Mouse (Mus musculus) liver, embryonic 14.5 days (tissue): ENCODE data around the gene Zfp934. TPM values are rescaled to one million over a fixed set of nuclear protein-coding genes. Genes with fewer than 3 reads are reported as not detected.
"Not testable (repeated sequence)": the region's sequence is repeated elsewhere in the genome, so short reads cannot be mapped to it uniquely, and the experiment has no call there.

Source experiments
- ATAC-seq: fragments of 200-750 bp; cut with Nextera tagmentation; 2 replicates; pipeline ENCODE4 v1.8.0; 2017; ENCODE audit warnings: moderate number of reproducible peaks, mild to moderate bottlenecking, moderate library complexity; ENCODE audit not compliant: insufficient read depth
- DNase-seq, 3 experiments: peaks; one replicate each; pipeline ENCODE4 v3.0.0-alpha.2; 2012 to 2013; ENCODE audit warnings: low read depth in 3 of 3, low spot score in 3 of 3
- H3K27ac ChIP-seq: fragments of 300-500 bp; sonication (generic); 2 replicates; pipeline ENCODE4 v1.5.1; 2014; ENCODE audit warnings: moderate library complexity, mild to moderate bottlenecking, control low read depth, inconsistent platforms
- H3K27me3 ChIP-seq: fragments of 300-500 bp; sonication (generic); 2 replicates; pipeline ENCODE4 v1.6.1; 2014; ENCODE audit warnings: mild to moderate bottlenecking, low read length, moderate library complexity; ENCODE audit not compliant: control insufficient read depth, insufficient read depth
- H3K36me3 ChIP-seq: fragments of 300-500 bp; sonication (generic); replicated peaks from 2 replicates; pipeline ENCODE4 v1.6.1; 2014; ENCODE audit warnings: low read depth; ENCODE audit not compliant: control insufficient read depth, insufficient read depth
- H3K4me1 ChIP-seq, 2 experiments: fragments of 200-500 bp in 1 of 2; fragments of 300-500 bp in 1 of 2; sonication (generic) in 1 of 2; replicated peaks; 2 replicates each; pipeline ENCODE4 v1.6.1; 2012 to 2014; ENCODE audit warnings: antibody characterized with exemption in 1 of 2, inconsistent platforms in 1 of 2, low read length in 1 of 2; ENCODE audit not compliant: control insufficient read depth in 2 of 2, insufficient read depth in 2 of 2
- H3K4me2 ChIP-seq: fragments of 300-500 bp; sonication (generic); 2 replicates; pipeline ENCODE4 v1.6.1; 2014; ENCODE audit warnings: low read depth, mild to moderate bottlenecking, control low read depth, moderate library complexity
- H3K4me3 ChIP-seq, 2 experiments: fragments of 200-500 bp in 1 of 2; fragments of 300-500 bp in 1 of 2; sonication (generic) in 1 of 2; 2 replicates each; pipeline ENCODE4 v1.5.1; 2012 to 2014; ENCODE audit warnings: low read depth in 2 of 2, low read length in 2 of 2, mild to moderate bottlenecking in 2 of 2, control low read depth in 1 of 2, inconsistent platforms in 1 of 2, moderate library complexity in 1 of 2; ENCODE audit not compliant: insufficient read depth in 1 of 2
- H3K9ac ChIP-seq: fragments of 300-500 bp; sonication (generic); replicated peaks from 2 replicates; pipeline ENCODE4 v1.6.1; 2014; ENCODE audit warnings: mild to moderate bottlenecking, control low read depth, moderate library complexity
- H3K9me3 ChIP-seq: fragments of 300-500 bp; sonication (generic); 2 replicates; pipeline ENCODE4 v1.6.1; 2016; ENCODE audit warnings: low read length, mixed read lengths; ENCODE audit not compliant: control insufficient read depth
- CTCF ChIP-seq: IDR thresholded peaks from 2 replicates; pipeline ENCODE4 v1.5.1; 2016; ENCODE audit warnings: antibody characterized with exemption, low read depth, control low read depth
- WGBS: fragments of 180-500 bp; shearing (Covaris S2); extraction: QIAGEN DNeasy Blood & Tissue Kit; methylation state at CpG from one replicate; pipeline ENCODE4 v1.1.7; 2014; ENCODE audit not compliant: insufficient replicate concordance; 5-methylcytosine and 5-hydroxymethylcytosine counted together
- microRNA-seq: library from miRNA; unstranded; fragments of <30 nt; microRNA quantifications from one replicate; pipeline ENCODE4, GENCODE M21; 2016
- polyA plus RNA-seq, 2 experiments: library from polyadenylated mRNA; depleted of rRNA in 1 of 2; stranded (reverse) in 1 of 2; unstranded in 1 of 2; fragments of >200 nt; fragmentation: Nextera tagmentation in 1 of 2; extraction: Ambion mirVana in 1 of 2; gene quantifications; 2 replicates each; pipeline versions ENCODE4 v1.2.1 to v1.2.3; 2012 to 2014

Gene Zfp934
- polyA plus RNA-seq, 2 experiments: 3.7 to 5.3 TPM

- H3K4me3 ChIP-seq, H3K27me3 ChIP-seq, H3K4me2 ChIP-seq, H3K9ac ChIP-seq, H3K36me3 ChIP-seq, H3K4me1 ChIP-seq, H3K9me3 ChIP-seq, ATAC-seq, H3K27ac ChIP-seq: not testable (repeated sequence)
- peak; percentile 20 to 31 (median 23) for DNase-seq
- peak; percentile 57 for TF ChIP-seq CTCF
These were observed 101.1 kb downstream of the Zfp934 start for GRCm38 (mm10) chr13:62469947-62470346.

DNA sequence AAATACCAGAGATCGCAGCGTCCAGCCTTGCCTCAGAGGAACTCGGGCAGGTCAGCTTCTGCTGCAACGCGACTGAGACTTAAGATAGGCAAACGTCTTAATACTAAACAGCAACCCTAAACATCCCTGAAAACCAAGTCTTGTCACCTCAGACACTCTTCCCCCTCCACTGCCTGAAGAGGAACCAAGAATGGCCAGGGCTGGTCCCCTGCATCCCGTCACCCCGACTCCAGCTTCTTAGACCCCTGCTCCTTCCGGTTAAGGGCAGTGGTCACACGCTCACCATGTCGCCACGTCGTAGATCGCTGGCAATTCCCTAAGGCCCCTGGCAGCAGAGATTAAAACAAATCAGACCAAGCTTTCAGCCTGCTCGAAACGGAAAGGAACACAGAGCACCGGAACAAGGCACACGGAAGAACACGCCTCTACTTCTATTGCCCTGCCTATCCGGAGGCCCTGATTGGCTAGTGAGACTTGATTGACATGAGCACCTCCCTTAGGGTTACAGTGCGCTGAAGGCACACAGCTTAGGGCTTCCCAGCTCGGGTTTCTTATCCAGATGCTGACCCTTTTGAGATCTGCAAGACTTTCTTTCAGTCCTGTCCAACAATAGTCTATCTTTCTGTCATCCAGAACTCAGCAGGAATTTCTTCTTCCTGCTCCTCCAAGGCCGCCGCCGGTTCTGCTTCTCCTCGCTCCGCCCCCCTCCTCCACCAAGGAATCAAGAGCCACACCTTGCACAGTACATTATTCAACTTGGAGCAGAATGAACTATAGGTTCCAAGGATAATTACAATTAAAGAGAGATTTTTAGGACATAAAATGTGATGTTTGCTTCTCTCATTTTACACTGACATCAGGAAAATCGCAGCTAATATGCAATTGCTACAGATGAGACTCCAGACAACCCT, 104.3 kb downstream of the Zfp934 start, which contains the start of gene Gm49359:
TSS of gene Gm49359 (minus strand) at position 409 of the 911 bp plus-strand sequence.
- peak within 1 kb of the TSS; percentile 55 for H3K9ac ChIP-seq
- not testable (repeated sequence) for H3K36me3 ChIP-seq, H3K4me1 ChIP-seq, H3K27ac ChIP-seq, H3K9me3 ChIP-seq, H3K27me3 ChIP-seq
- H3K4me3 ChIP-seq: peak within 1 kb of the TSS; percentile 56 to 84
- DNase-seq (peak; percentile 80 to 83 (median 83)), ATAC-seq (peak; percentile 100)
- WGBS: 1% methylated on average over 27 of the region's 28 CpGs
- H3K4me2 ChIP-seq: peak within 1 kb of the TSS; percentile 53

Small RNA genes within 50 kb of the gene (microRNA-seq; reads per million reads assigned to microRNA genes)
- gene Gm22256: not detected

Other genes starting within 250 kb of the Zfp934 start
- 0.75 and 1.3 TPM in 2 replicates for gene Gm3604, start 188.0 kb downstream of the Zfp934 start, polyA plus RNA-seq (2012; rRNA removed)
- 4.4 and 4.6 TPM in 2 replicates for gene Gm3604, start 188.0 kb downstream of the Zfp934 start, polyA plus RNA-seq (2014; fragmentation: Nextera tagmentation; extraction: Ambion mirVana)
- 0.49 and 1.4 TPM in 2 replicates for gene Gm49359, start 104.4 kb downstream of the Zfp934 start, polyA plus RNA-seq (2012; rRNA removed)
- 1.1 and 1.5 TPM in 2 replicates for gene Gm49359, start 104.4 kb downstream of the Zfp934 start, polyA plus RNA-seq (2014; fragmentation: Nextera tagmentation; extraction: Ambion mirVana)
- gene Zfp935, start 12.7 kb downstream of the Zfp934 start, polyA plus RNA-seq (2012; rRNA removed): not detected in 2 replicates
- not detected in 2 replicates for gene Zfp935, start 12.7 kb downstream of the Zfp934 start, polyA plus RNA-seq (2014; fragmentation: Nextera tagmentation; extraction: Ambion mirVana)
- gene 6720489N17Rik, start 53.0 kb upstream of the Zfp934 start, polyA plus RNA-seq (2012; rRNA removed): 0.49 and 1.1 TPM in 2 replicates
- gene 6720489N17Rik, start 53.0 kb upstream of the Zfp934 start, polyA plus RNA-seq (2014; fragmentation: Nextera tagmentation; extraction: Ambion mirVana): 3.1 and 3.5 TPM in 2 replicates
- 1.1 and 2.3 TPM in 2 replicates for gene Platr25, start 189.5 kb upstream of the Zfp934 start, polyA plus RNA-seq (2012; rRNA removed)
- 3.5 and 3.7 TPM in 2 replicates for gene Platr25, start 189.5 kb upstream of the Zfp934 start, polyA plus RNA-seq (2014; fragmentation: Nextera tagmentation; extraction: Ambion mirVana)
- 0.15 and 0.45 TPM in 2 replicates for gene Gm5141, start 214.6 kb upstream of the Zfp934 start, polyA plus RNA-seq (2012; rRNA removed)
- 1.4 and 2.1 TPM in 2 replicates for gene Gm5141, start 214.6 kb upstream of the Zfp934 start, polyA plus RNA-seq (2014; fragmentation: Nextera tagmentation; extraction: Ambion mirVana)